Mouse (Mus musculus) cerebellum, adult 2 months (tissue): ENCODE measurements around the gene Gpcpd1.

Experiments used
- CTCF ChIP-seq: fragments of 200-500 bp; IDR thresholded peaks from 2 replicates; pipeline ENCODE4 v1.5.1; 2011; ENCODE audit warnings: low read depth, mild to moderate bottlenecking, control low read depth, low read length, moderate library complexity, borderline replicate concordance; ENCODE audit not compliant: insufficient read depth
- POLR2A ChIP-seq: fragments of 200-500 bp; IDR thresholded peaks from 2 replicates; pipeline ENCODE4 v1.6.1; 2011; ENCODE audit warnings: low read length, control low read depth, borderline replicate concordance; ENCODE audit not compliant: insufficient read depth

DNA sequence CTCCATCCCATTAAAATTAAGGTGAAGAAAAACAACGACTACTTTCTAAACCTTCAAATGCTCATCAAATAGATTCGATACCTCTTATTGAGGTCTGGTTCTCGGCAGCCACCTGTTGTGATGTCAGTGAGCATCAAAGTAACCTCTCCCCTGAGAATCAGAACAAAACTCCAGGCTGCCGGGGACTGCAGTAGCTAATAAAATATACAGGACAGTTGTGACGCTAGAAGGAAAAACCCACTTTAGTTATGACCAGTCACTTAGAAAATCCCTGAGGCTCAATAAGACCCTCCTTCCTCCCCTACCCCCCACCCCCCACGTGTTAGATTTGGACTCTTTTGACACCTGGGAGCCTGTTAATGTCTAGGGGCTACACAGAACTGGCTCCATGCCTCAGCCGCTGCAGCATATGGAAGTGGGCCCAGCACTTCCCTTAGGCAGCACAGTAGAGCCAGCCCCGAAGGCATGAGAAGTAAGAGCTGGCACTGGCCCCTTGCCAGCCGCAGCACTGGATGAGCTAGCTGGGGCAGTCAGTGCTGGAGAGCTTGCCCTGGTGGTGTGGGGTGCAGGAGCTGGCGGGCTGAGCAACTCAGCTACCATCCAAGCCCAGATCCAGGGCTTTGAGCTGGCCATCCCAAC, 60.5 kb downstream of the Gpcpd1 start:
- TF ChIP-seq CTCF (no peak), POLR2A (no peak)
